Mouse (Mus musculus): ENCODE results near the gene Igsf21. TPM values are rescaled to one million over a fixed set of nuclear protein-coding genes. Genes with fewer than 3 reads are reported as not detected.

The Igsf21 gene
- total RNA-seq, 1 experiment from 2014 or later = not detected

DNA sequence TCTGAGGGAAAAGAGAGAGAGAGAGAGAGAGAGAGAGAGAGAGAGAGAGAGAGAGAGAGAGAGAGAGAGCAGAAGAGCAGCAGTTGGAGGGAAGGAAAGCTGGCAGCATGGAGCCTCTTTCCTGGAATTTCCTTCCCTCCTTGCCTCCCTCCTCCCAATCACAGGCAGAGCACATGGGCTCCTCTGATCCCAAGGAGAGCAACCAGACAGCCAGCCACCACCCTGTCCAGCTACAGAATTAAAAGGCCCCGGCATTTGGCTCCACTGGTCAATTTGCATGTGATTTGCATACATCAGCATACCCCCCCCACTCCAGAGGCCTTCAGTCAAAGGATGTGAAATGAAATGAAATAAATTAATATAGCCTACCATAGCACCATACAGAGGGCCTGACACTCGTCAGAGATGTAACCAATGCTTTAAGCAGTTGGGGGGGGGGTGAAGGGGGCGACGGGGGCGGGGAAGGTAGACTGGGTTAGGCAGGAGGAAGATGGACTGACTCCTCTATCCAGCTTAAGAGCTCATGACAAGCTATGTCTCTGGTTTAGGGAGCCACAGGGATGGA is 91.6 kb downstream of the Igsf21 start:
- no peak for ATAC-seq (replicated peaks; ENCODE audit: insufficient number of reproducible peaks, low FRiP score, low TSS enrichment, poor library complexity, severe bottlenecking)

DNA sequence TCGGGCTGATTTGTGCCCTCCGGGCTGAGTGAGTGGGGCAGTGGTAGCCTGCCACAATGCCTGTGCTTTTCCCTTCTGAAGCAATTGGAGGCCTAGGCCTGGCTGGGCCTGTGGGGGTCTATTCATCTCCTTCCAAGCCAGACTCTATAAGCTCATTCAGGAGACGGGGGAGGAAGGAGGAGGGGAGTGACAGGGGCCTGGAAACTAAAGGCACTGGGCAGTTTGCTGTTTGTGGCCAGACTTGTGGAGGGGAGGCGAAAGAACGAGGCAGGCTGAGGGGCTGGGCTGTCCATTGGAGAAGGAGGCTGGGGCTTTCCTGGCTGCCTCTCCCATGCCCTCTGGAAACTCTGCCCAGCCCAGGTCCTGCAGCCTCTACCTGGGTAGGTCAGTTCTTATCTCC is 92.1 kb downstream of the Igsf21 start:
- ATAC-seq (replicated peaks; ENCODE audit: insufficient number of reproducible peaks, low FRiP score, low TSS enrichment, poor library complexity, severe bottlenecking) = no peak

DNA sequence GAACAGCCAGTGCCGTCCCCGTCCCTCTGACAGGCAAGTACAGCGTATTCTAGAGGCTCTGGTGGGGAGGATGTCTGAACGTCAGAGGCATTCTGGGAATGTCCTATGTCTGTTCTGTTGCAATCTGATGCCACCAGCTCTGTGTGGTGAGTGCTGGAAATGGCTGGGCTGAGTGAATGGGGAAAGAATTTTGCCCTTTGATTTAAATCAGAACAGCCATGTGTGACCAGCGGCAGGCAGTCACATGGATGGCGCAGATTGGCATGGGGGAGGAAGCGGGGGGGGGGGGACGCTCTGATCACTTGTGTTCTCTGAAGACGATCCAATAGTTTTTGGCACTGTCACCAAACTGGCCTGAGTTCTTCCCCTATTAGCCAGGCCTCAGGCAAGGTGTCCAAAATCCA is 92.9 kb downstream of the Igsf21 start:
- no peak for ATAC-seq (replicated peaks; ENCODE audit: insufficient number of reproducible peaks, low FRiP score, low TSS enrichment, poor library complexity, severe bottlenecking)

DNA sequence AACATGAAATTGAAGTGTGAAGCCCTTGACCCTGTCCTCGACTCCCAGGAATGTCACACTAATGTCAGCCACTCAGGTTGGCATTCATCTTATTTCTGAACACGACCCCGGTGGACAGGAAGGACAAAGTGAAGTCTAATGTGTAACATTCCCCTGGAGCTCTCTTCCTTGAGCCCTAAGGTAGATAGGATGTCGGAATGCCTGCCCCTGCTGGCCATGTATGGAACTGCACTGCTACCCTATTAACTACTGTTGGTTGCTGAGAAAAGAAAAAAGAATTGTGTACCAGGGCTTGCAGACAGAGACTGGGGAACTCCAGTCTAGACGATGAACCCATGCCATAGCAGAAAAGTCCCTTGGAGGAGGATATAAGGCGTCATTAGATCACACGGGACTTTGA is 93.5 kb downstream of the Igsf21 start:
- no peak for ATAC-seq (replicated peaks; ENCODE audit: insufficient number of reproducible peaks, low FRiP score, low TSS enrichment, poor library complexity, severe bottlenecking)

DNA sequence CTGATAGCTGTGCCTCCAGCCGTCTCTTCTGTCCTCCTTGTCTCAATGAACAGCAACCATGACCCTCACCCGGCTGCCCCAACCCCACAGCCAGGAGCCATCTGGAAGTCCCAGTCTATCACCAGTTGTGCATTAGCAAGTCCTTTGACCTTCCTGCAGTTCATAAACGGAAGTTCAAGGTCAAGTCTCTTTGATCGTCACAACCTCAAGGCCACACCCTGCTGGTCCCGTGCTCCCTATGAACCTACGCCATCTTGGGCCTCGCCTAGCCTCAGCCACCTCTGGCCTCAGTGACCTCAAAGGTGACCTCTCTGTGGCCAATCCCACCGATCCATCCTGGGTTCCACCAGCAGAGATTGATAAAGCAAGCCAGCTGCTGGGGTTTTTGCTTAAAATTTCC is 96.9 kb downstream of the Igsf21 start:
- no peak for ATAC-seq (replicated peaks; ENCODE audit: insufficient number of reproducible peaks, low FRiP score, low TSS enrichment, poor library complexity, severe bottlenecking)

DNA sequence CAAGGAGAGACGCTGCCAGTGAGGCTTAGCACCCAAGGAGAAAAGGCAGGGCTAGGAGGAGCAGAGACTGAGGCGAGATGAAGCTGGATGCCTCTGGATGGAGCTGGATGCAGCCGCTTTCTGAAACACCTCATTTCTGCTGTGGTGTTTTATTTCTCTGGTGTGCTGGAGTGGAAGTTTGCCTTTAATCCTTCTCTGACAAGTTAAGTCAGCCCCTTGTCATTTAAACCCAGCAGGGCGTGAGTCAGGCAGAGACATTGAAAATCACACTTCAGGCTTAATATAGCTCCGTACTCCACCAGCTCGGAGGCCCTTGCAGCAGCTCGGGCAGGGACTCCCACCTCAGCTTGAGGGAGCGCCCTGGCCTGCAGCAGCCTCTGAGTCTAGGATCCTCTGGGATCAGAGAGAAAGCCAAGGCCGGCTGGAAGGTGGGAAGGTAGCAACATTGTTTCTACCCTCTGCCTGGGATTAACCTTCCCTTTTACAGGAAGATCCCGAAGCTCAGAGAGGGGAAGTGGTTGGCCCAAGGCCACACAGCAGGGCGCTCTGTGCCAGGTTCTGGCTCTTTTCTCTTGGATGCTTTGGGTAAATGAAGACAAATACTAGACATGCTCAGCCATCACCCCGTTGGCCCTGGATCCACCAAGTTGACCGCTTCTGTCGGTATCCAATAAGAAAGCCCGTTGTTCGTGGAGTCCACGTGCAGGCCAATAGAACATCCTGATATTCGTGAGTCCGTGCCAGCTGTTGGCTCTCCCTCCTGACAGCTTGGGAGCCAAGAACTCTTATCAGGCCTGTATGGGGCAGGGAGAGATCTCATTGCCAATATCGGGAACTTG is 98.5 kb downstream of the Igsf21 start:
- no peak for ATAC-seq (replicated peaks; ENCODE audit: insufficient number of reproducible peaks, low FRiP score, low TSS enrichment, poor library complexity, severe bottlenecking)

DNA sequence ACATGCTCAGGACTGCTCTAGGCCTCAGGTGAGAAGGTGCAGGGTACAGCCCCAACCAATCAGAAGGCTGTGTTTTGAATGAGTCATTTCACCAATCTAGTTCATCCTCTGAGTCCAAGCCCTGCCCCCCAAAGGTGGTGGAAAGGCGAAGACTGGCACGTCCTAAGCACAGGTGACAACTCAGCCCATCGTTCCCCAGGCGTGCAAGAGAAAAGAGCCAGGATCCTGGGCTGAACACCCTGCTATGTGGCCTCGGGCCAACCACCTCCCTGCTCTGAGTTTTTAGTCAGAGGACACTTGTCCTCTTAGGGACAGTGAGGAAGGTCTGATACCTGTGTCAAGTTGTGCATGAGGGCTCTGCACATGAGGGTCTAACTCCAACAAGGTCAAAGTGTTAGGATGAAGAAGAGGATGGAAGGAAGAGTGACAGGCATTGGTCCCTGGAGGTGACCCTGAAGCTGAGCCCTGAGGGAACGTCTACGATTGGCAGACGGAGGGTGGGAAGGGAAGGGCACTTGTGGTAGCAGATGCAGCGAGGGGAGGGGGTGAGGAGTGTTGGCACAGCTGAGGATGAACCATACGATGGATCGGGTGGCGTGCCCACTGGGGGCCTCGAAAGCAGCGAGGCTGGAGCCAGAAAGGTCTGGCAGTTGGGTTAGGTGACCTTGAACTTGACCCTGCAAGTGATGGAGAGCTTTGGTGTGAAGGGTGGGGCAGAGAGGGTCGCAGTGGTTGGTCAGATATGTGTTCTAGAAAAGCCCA is 99.3 kb downstream of the Igsf21 start:
- no peak for ATAC-seq (replicated peaks; ENCODE audit: insufficient number of reproducible peaks, low FRiP score, low TSS enrichment, poor library complexity, severe bottlenecking)

DNA sequence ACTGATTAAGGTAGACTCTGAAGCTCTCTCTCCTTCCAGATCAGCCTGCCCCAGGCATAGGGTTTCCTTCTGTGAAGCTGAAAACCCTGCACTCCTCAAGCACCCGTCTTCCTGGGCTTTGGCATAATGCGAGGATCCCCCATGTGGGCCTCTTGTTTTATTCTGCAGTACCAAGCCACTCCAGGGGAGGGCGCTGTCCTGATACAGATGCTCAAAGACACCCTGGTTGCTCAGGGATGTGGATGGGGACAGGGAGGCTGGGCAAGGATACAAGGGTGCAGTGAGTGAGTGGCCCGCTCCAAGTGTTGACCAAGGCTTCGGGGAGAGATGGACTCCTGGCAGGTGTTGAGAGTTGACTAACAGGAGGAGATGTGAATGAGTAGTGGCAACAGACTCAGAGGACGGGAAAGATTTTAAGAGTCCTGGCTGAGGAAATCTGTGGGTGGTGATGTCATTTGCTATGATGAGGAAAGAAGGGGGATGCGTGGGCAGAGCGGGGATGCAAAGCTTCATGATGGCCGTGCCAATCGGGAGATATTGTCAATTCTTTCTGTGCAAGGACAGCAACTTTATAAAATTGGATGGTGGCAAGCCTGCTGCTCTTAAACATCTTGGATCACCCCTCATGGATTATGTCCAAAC is 102.6 kb downstream of the Igsf21 start:
- ATAC-seq (replicated peaks; ENCODE audit: insufficient number of reproducible peaks, low FRiP score, low TSS enrichment, poor library complexity, severe bottlenecking) = no peak

DNA sequence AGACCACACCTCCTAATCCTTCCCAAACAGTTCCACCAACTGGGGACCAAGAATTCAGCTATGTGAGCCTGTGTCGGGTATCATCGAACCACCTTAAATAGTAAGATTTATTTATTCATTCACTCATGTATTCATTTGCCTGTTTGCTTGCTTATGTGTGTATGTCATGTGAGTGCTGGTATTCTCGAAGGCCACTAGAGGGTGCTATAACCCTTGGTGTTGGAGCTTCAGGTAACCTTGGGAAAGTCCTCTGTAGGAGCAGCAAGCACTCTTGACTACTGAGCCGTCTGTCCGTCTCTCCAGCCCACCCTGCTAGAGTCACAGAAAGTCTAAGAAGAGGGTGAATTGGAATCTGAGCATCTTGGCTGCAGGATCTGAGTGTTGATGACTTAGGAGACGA is 103.4 kb downstream of the Igsf21 start:
- no peak for ATAC-seq (replicated peaks; ENCODE audit: insufficient number of reproducible peaks, low FRiP score, low TSS enrichment, poor library complexity, severe bottlenecking)

DNA sequence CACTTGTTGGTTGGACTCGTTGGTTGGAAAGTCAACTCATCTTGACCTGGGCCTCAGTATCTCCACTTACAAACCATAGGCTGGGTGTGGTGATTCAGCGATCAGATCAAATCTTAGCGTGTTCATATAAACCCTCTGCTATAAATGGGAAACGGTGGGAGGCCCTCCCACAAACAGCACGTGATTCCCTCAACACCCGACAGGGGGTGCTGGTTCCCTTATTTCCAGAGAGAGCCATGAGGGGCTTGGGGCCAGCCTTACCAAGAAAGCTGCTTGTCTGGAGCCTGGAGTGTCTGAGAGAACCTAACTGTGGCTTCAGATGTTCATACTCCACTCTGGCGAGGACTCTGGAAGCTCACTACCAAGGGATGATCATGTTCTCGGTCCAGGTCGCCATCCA is 106.1 kb downstream of the Igsf21 start:
- no peak for ATAC-seq (replicated peaks; ENCODE audit: insufficient number of reproducible peaks, low FRiP score, low TSS enrichment, poor library complexity, severe bottlenecking)

DNA sequence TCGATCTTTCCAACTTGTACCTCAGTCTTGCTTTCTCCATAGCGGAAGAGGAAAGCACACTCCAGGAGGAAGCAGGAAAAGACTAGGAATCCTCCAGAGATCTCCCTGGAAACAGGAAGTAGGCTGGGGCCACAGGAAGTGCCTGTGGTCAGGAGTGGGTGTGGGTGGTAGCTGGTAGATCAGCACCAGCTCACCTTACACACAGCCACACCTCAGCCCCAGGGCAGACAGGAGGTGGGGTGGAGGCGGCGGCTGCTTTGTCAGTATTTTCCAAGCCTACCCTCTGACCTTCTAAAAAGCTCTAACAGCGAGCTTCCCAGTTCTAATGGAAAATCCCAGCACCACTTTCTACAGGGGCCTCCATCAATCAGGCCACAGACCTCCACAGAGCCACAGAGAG is 107.7 kb downstream of the Igsf21 start:
- no peak for ATAC-seq (replicated peaks; ENCODE audit: insufficient number of reproducible peaks, low FRiP score, low TSS enrichment, poor library complexity, severe bottlenecking)

DNA sequence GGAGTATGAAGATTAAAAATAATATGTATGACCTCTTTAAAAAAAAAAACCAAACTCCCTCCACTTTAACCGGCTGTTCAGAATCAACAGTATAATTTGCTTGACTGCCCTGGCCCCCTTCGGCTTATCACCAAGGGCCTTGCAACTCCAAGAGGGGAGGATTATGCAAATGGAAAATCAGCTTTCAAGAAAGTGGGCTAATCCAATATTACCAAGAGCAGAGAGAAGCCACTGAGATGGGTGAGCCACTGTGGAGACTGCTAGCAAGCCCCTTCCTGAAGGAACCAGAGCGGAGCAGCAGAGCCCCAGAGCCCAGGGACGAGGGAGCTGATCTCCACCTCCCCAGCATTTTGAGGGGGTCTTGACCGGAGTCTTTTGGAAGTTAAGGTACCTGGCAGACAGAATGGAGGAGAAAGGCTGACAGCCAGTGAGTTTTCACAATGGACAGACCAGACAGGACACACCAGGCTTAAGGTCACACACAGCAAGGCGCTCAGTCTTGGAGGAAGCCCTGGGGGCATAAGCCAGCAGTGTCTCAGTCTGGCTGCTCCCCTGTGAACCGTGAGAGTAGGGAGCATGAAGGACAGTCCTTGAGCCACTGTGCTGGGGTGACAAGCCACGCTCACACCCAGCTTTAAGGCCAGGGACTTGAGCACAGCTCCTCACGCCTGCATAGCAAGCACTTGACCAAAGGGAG is 114.8 kb downstream of the Igsf21 start:
- no peak for ATAC-seq (replicated peaks; ENCODE audit: insufficient number of reproducible peaks, low FRiP score, low TSS enrichment, poor library complexity, severe bottlenecking)

DNA sequence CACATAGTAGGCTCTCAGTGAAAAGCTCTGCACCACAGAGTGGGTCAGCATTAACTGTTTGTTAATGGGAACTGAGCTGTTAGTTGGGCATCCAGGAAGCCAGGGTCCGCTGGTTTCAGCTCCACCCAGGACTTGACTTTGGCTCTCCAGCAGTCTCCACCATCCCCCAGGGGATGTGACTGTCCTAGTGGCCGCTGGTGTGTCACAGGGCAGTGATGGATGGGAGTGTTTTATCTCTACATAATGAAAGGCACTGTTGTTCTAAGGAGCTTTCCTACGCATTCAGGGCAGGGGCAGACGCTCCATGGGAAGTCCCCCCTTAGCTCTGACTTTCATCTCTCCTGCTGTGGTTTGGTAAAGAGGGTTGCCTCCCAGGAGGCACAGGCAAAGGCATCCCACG is 115.4 kb downstream of the Igsf21 start:
- no peak for ATAC-seq (replicated peaks; ENCODE audit: insufficient number of reproducible peaks, low FRiP score, low TSS enrichment, poor library complexity, severe bottlenecking)

DNA sequence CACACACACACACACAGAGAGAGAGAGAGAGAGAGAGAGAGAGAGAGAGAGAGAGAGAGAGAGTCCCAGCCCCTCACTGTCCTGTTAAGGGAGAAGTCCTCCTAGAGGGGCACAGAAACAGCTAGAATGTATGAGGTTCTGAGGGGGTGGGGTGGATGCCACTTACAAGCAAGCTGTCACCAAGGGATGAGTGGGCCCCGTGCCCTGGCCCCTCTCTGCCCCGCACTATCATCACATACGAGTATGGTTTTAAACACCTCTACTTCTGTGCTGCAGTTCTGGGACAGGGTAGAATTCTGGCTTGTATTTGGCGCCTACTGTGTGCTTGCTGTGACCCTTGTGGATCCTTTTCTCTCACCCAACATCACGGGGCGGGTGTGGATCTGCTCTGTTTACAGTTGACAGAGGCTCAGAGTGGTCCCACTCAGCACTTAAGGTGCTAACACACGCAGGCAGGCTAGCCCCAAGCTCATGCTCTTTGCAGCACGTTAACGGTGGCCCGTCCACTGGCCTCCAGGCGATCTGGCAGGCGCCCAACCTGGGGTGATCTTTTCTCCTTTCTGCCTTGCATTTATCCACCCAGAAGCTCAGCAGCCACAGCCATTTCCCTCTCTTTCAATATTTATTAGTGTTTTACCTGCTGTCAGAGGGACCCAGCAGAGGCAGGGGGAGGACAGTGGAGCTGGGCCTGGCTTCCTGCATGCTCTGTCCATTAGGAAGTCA is 116.9 kb downstream of the Igsf21 start:
- ATAC-seq (replicated peaks; ENCODE audit: insufficient number of reproducible peaks, low FRiP score, low TSS enrichment, poor library complexity, severe bottlenecking) = no peak

DNA sequence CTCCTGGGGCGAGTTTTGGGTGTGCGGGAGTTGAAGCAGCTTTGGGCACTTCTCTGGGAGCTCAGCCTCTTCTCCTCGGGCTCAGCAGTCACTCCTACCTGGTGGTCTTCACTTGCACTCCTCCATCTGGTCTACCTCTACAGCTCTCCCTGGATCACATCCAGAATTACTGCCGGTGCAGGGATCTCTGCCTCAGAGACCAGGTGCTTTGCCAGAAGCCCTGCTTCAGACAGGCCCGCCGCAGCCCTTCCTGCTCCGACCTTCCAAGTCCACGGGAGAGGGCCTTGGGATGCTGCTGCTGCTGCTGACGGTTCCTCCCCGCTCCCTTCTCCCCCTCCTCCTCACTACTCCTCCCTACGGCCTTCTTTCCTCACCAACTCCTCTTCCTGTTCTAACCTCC is 118.5 kb downstream of the Igsf21 start:
- ATAC-seq (replicated peaks; ENCODE audit: insufficient number of reproducible peaks, low FRiP score, low TSS enrichment, poor library complexity, severe bottlenecking) = no peak

DNA sequence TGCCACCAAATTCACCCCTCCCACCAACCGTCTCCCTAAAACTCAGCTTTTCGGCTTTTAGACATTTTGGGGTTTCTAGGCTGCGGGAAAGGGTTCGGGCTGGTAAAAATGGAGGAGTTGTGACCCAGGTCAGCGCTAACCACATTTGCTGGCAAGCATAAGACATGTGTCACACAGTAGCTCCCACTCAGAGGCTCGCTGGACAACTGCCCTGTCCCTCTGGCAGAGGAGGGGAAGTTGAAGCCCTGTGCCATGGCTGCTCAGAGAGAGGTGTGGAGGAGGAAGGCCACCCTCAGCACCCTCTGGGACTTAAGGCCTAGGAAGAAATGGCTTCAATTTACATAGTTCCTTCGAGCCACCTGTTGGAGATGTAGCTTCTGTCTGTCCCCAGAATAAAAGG is 120.8 kb downstream of the Igsf21 start:
- no peak for ATAC-seq (replicated peaks; ENCODE audit: insufficient number of reproducible peaks, low FRiP score, low TSS enrichment, poor library complexity, severe bottlenecking)

DNA sequence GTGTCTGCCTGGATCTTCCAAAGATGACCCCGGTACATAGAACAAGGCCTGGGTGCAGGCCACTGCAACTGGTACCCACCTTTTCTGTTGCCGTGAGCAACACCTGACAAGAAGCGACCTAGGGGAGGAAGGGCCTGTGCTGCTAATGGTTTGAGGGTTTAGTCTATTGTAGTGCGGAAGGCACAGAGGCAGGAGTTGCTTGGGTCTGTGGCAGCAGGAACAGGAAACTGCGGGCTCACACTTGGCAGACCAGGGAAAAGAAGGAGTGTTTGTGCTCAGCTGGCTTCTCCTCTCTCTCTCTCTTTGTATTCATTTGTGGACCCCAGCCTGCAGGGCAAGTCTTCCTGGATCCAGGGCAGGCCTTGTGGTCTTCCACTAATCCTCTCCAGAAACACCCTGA is 124.0 kb downstream of the Igsf21 start:
- no peak for ATAC-seq (replicated peaks; ENCODE audit: insufficient number of reproducible peaks, low FRiP score, low TSS enrichment, poor library complexity, severe bottlenecking)

DNA sequence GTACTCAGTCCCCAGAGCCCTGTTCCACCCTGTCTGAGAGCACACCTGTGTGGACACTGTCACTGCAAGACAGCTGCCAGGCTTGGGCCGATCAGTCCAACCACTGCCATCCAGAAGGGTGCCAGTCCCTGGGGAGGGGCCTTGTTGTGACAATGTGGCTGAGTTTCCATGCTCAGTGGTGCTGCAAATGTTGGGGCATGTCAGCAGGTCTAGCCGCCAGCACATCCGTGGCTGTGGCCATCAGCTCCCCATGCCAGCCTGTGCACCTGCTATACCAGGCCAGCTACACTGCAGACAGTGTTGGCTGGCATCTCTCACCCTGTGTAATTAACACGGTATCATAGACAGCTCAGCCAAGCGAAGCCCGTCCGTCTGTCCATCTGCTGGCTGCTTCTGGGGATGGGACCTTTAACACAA is 129.3 kb downstream of the Igsf21 start:
- ATAC-seq (replicated peaks; ENCODE audit: insufficient number of reproducible peaks, low FRiP score, low TSS enrichment, poor library complexity, severe bottlenecking) = no peak
